Mouse (Mus musculus): ENCODE results near the gene Mfsd6.

The Mfsd6 gene

GRCm38 (mm10) chr1:52640736-52641135, 86.5 kb downstream of the Mfsd6 start:
- CTCF ChIA-PET, result no interaction called here

- CTCF ChIA-PET, result no interaction called here
These were observed 87.0 kb downstream of the Mfsd6 start for GRCm38 (mm10) chr1:52640266-52640665.

- CTCF ChIA-PET, result no interaction called here
These were observed 88.2 kb downstream of the Mfsd6 start for GRCm38 (mm10) chr1:52639090-52639489.

- CTCF ChIA-PET, result no interaction called here
These were observed 89.2 kb downstream of the Mfsd6 start for GRCm38 (mm10) chr1:52638101-52638500.

- CTCF ChIA-PET, result no interaction called here
These were observed 91.3 kb downstream of the Mfsd6 start for GRCm38 (mm10) chr1:52635932-52636331.

- CTCF ChIA-PET, result no interaction called here
These were observed 93.0 kb downstream of the Mfsd6 start for GRCm38 (mm10) chr1:52634251-52634650.

- CTCF ChIA-PET, result interaction anchor here (0.6 to 1.4 kb wide), 3 partner anchors 27 to 133 kb away, joined by 3 to 4 read pairs (median 4); no protein-coding TSS in a partner anchor
These were observed 95.7 kb downstream of the Mfsd6 start for GRCm38 (mm10) chr1:52631570-52631969.

- CTCF ChIA-PET, result interaction anchor here (0.6 to 1.4 kb wide), 3 partner anchors 18 to 132 kb away, joined by 3 to 6 read pairs (median 4); no protein-coding TSS in a partner anchor
These were observed 96.3 kb downstream of the Mfsd6 start for GRCm38 (mm10) chr1:52630937-52631299.

- CTCF ChIA-PET, result interaction anchor here (0.6 to 1.4 kb wide), 5 partner anchors 18 to 736 kb away, joined by 3 to 6 read pairs (median 3); no protein-coding TSS in a partner anchor
These were observed 96.9 kb downstream of the Mfsd6 start, which contains the start of gene Nemp2 for GRCm38 (mm10) chr1:52630248-52630936. TSS of gene Nemp2 (plus strand) at chr1:52630703.

GRCm38 (mm10) chr1:52620442-52620841, 106.8 kb downstream of the Mfsd6 start:
- CTCF ChIA-PET, result interaction anchor here (0.6 kb wide), 1 partner anchor 60 kb away, joined by 3 read pairs; no protein-coding TSS in a partner anchor

- CTCF ChIA-PET, result no interaction called here
These were observed 109.0 kb downstream of the Mfsd6 start for GRCm38 (mm10) chr1:52618217-52618616.

GRCm38 (mm10) chr1:52608486-52608885, 118.8 kb downstream of the Mfsd6 start:
- CTCF ChIA-PET, result no interaction called here

GRCm38 (mm10) chr1:52607700-52608099, 119.6 kb downstream of the Mfsd6 start:
- CTCF ChIA-PET, result no interaction called here
